Mouse (Mus musculus): ENCODE measurements around the gene Hoxa6. TPM values are rescaled to one million over a fixed set of nuclear protein-coding genes. Genes with fewer than 3 reads are reported as not detected.

Hoxa6 gene
- total and polyA plus RNA-seq, 3 experiments, result 0.58 to 2.2 (median 2.1) TPM

DNA sequence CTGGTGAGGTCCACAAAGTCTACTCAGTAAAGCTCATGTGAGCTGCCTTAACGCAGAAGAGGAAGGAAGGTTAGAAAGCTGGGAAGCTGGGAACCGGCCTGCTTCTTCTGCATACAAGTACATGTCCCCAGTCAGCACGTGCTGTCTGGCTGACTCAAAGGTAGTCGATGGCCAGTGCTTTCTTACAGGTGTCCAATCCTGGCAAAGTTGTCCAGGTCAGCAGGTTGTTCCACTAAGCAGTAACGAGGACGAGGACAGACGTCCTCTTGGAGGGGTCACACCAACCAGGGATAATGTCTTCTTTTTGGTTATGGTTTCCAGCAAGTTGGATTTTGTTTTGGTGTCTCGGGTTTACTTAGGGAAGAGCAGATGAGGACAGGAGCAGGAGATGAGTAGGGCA lies 18.6 kb downstream of the Hoxa6 start:
- Histone ChIP-seq H3K27ac (ENCODE audit: insufficient read depth, low read depth) (no peak overlapping the region), H3K36me3 (replicated peaks in 1 of 2; ENCODE audit: control insufficient read depth in 1 of 2, insufficient read depth in 1 of 2, low read length in 1 of 2) (peaks cover 0 to 2% of the 10 kb centered on the region in 2 experiments), H3K79me2 (replicated peaks; ENCODE audit: control insufficient read depth, extremely low read depth, insufficient read depth, poor library complexity, severe bottlenecking) (no peaks in the 10 kb centered on the region), H3K9ac (ENCODE audit: insufficient read depth, low read depth) (no peak overlapping the region), H3K4me3 (replicated peaks in 1 of 3; ENCODE audit: low read depth in 2 of 3, low read length in 2 of 3, poor library complexity in 1 of 3) (no peak overlapping the region), H3K27me3 (replicated peaks) (no peaks in the 10 kb centered on the region), H3K9me3 (replicated peaks; ENCODE audit: low read length) (peaks cover 5% of the 10 kb centered on the region), H3K4me2 (ENCODE audit: insufficient read depth, low read depth, poor library complexity, severe bottlenecking) (no peak overlapping the region), H3K4me1 (ENCODE audit: control insufficient read depth in 1 of 2, insufficient read depth in 2 of 2) (peaks cover 0 to 13% of the 10 kb centered on the region in 2 experiments; a peak in 2 of 4 replicates)
- no peak for DNase-seq (ENCODE audit: extremely low read depth)
- in situ Hi-C loops (cut with MboI; ENCODE audit: low pct_ligation_motif_present, low pct_unique_long_range_greater_than_20kb, low sequenced_read_pairs), result no loop called here
- TF ChIP-seq MAZ (IDR thresholded peaks at IDR 0.05; ENCODE audit: low read depth, low read length) (no peak), GABPA (IDR thresholded peaks at IDR 0.05; ENCODE audit: insufficient replicate concordance, low read depth, low read length) (no peak), PAX5 (IDR thresholded peaks at IDR 0.05; ENCODE audit: low read length) (no peak), ZC3H11A (IDR thresholded peaks at IDR 0.05; ENCODE audit: low read depth, low read length) (no peak), USF1 (IDR thresholded peaks at IDR 0.05; ENCODE audit: low read depth, low read length) (no peak), UBTF (IDR thresholded peaks at IDR 0.05; ENCODE audit: low read depth, low read length) (no peak), JUN (IDR thresholded peaks at IDR 0.05; ENCODE audit: insufficient read depth, low read depth, low read length) (no peak), SIN3A (IDR thresholded peaks at IDR 0.05; ENCODE audit: low read length) (no peak), IRF4 (IDR thresholded peaks at IDR 0.05; ENCODE audit: low read depth, low read length) (no peak), MYC (IDR thresholded peaks at IDR 0.05; ENCODE audit: low read depth, low read length) (no peak), POLR2AphosphoS2 (IDR thresholded peaks at IDR 0.05; ENCODE audit: low read depth, low read length) (no peak), TCF12 (IDR thresholded peaks at IDR 0.05; ENCODE audit: low read depth, low read length) (no peak), MAFK (IDR thresholded peaks at IDR 0.05; ENCODE audit: insufficient replicate concordance, low read length) (no peak)
- dilution Hi-C loops (cut with MboI; ENCODE audit: extremely low pct_ligation_motif_present, extremely low pct_unique_long_range_greater_than_20kb, low sequenced_read_pairs), result no loop called here

DNA sequence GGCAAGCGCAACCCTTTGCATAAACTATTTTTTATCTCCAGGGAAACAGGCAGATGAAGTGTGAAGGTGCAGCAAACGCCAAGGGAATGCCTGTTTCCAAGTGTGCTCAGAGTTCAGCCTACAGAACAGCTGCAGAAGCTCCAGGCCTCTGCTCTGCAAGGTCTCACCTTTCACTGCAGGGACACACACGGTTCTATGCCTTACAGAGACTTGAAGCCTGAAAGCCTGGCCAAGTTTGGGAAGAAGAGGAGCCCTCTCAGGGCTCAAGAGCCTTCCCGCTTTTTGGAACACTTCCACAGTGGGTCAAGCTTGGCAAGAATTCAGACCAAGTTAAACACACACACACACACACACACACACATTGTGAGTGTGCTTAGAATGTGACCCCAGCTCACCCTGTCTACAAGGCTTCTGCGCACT lies 19.3 kb downstream of the Hoxa6 start:
- TF ChIP-seq RCOR1 (conservative IDR thresholded peaks at IDR 0.05; ENCODE audit: low read depth, low read length) (no peak), ELF1 (IDR thresholded peaks at IDR 0.05; ENCODE audit: low read depth, low read length) (no peak), TBP (conservative IDR thresholded peaks at IDR 0.05; ENCODE audit: low read depth, low read length) (no peak), NRF1 (IDR thresholded peaks at IDR 0.05; ENCODE audit: low read depth, low read length) (no peak), MAZ (IDR thresholded peaks at IDR 0.05; ENCODE audit: low read depth, low read length) (no peak), CTCF (conservative IDR thresholded peaks at IDR 0.05 in 1 of 2, IDR thresholded peaks at IDR 0.05 in 1 of 2; ENCODE audit: low read depth in 2 of 2, low read length in 2 of 2) (no peak), MYC (IDR thresholded peaks at IDR 0.05; ENCODE audit: low read depth, low read length) (no peak), ETS1 (conservative IDR thresholded peaks at IDR 0.05; ENCODE audit: low read depth, low read length) (no peak), MAX (IDR thresholded peaks at IDR 0.05; ENCODE audit: low read length) (no peak), ZC3H11A (IDR thresholded peaks at IDR 0.05; ENCODE audit: low read depth, low read length) (no peak), TCF12 (IDR thresholded peaks at IDR 0.05; ENCODE audit: low read depth, low read length) (no peak), CHD1 (IDR thresholded peaks at IDR 0.05; ENCODE audit: low read depth, low read length) (no peak)
- H3K27me3 ChIP-seq (replicated peaks), result no peaks in the 10 kb centered on the region
- H3K4me1 ChIP-seq (ENCODE audit: control insufficient read depth in 1 of 2, insufficient read depth in 2 of 2), result peaks cover 0 to 13% of the 10 kb centered on the region in 2 experiments; a peak in 2 of 4 replicates
- H3K4me3 ChIP-seq (replicated peaks in 1 of 3; ENCODE audit: low read depth in 2 of 3, low read length in 2 of 3, poor library complexity in 1 of 3), result no peak overlapping the region
- H3K79me2 ChIP-seq (replicated peaks; ENCODE audit: control insufficient read depth, extremely low read depth, insufficient read depth, poor library complexity, severe bottlenecking), result no peaks in the 10 kb centered on the region
- dilution Hi-C loops (cut with MboI; ENCODE audit: extremely low pct_ligation_motif_present, extremely low pct_unique_long_range_greater_than_20kb, low sequenced_read_pairs) (no loop called here), in situ Hi-C loops (cut with MboI; ENCODE audit: low pct_ligation_motif_present, low pct_unique_long_range_greater_than_20kb, low sequenced_read_pairs) (no loop called here)
- no peak overlapping the region for H3K9ac ChIP-seq (ENCODE audit: insufficient read depth, low read depth)
- DNase-seq (ENCODE audit: extremely low read depth), result no peak
- no peak overlapping the region for H3K4me2 ChIP-seq (ENCODE audit: insufficient read depth, low read depth, poor library complexity, severe bottlenecking)
- peaks cover 5% of the 10 kb centered on the region for H3K9me3 ChIP-seq (replicated peaks; ENCODE audit: low read length)
- H3K36me3 ChIP-seq (replicated peaks in 1 of 2; ENCODE audit: control insufficient read depth in 1 of 2, insufficient read depth in 1 of 2, low read length in 1 of 2), result peaks cover 0 to 2% of the 10 kb centered on the region in 2 experiments
- no peak overlapping the region for H3K27ac ChIP-seq (ENCODE audit: insufficient read depth, low read depth)

All from CH12.LX (cell line).